Mouse (Mus musculus) testis, adult 2 months (tissue): ENCODE results near the gene Wdr45b. TPM values are rescaled to one million over a fixed set of nuclear protein-coding genes. Genes with fewer than 3 reads are reported as not detected.
"Not testable (repeated sequence)": the region's sequence is repeated elsewhere in the genome, so short reads cannot be mapped to it uniquely, and the experiment has no call there.

ENCODE experiments used
- H3K27ac ChIP-seq: fragments of 200-500 bp; 2 replicates; pipeline ENCODE4 v1.5.1; 2012; ENCODE audit warnings: low read depth, low read length; ENCODE audit not compliant: control insufficient read depth, insufficient read depth
- H3K27me3 ChIP-seq: fragments of 200-500 bp; 2 replicates; pipeline ENCODE4 v1.6.1; 2012; ENCODE audit warnings: mild to moderate bottlenecking, low read length, moderate library complexity; ENCODE audit not compliant: control insufficient read depth, insufficient read depth
- H3K36me3 ChIP-seq: fragments of 200-500 bp; 2 replicates; pipeline ENCODE4 v1.6.1; 2012; ENCODE audit warnings: mild to moderate bottlenecking, low read length; ENCODE audit not compliant: control insufficient read depth, insufficient read depth
- H3K4me1 ChIP-seq: fragments of 200-500 bp; 2 replicates; pipeline ENCODE4 v1.6.1; 2012; ENCODE audit warnings: low read length; ENCODE audit not compliant: control insufficient read depth, insufficient read depth
- H3K4me3 ChIP-seq: fragments of 200-500 bp; 2 replicates; pipeline ENCODE4 v1.5.1; 2012; ENCODE audit warnings: low read depth, mild to moderate bottlenecking, low read length, moderate library complexity, mixed read lengths; ENCODE audit not compliant: control insufficient read depth
- CTCF ChIP-seq: fragments of 200-500 bp; IDR thresholded peaks from 2 replicates; pipeline ENCODE4 v1.5.1; 2012; ENCODE audit warnings: low read depth, mild to moderate bottlenecking, inconsistent platforms, low read length, moderate library complexity; ENCODE audit not compliant: control insufficient read depth, insufficient read depth, insufficient replicate concordance
- POLR2A ChIP-seq: fragments of 200-500 bp; IDR thresholded peaks from 2 replicates; pipeline ENCODE4 v1.6.1; 2012; ENCODE audit warnings: low read depth, mild to moderate bottlenecking, inconsistent platforms, low read length, moderate library complexity; ENCODE audit not compliant: control insufficient read depth
- polyA plus RNA-seq: library from polyadenylated mRNA; depleted of rRNA; stranded (reverse); fragments of >200 nt; gene quantifications from 2 replicates; pipeline ENCODE4 v1.2.3, GENCODE M21; 2012

Gene Wdr45b
- polyA plus RNA-seq, 1 experiment: 27.9 TPM

GRCm38 (mm10) chr11:121326034-121326433, 28.2 kb downstream of the Wdr45b start:
- Histone ChIP-seq H3K27ac (no peak overlapping the region), H3K4me1 (no peaks in the 10 kb centered on the region), H3K36me3 (no peaks in the 10 kb centered on the region; the same call in 1 of the 2 replicates), H3K27me3 (no peaks in the 10 kb centered on the region), H3K4me3 (no peak overlapping the region)
- TF ChIP-seq POLR2A: no peak
- TF ChIP-seq CTCF: no peak

- H3K27ac ChIP-seq, H3K4me3 ChIP-seq, H3K4me1 ChIP-seq, H3K36me3 ChIP-seq, H3K27me3 ChIP-seq: not testable (repeated sequence)
Measured at GRCm38 (mm10) chr11:121307712-121308111, 46.5 kb downstream of the Wdr45b start.

- Histone ChIP-seq H3K4me3 (no peak overlapping the region), H3K36me3 (peaks cover 4% of the 10 kb centered on the region), H3K4me1 (no peaks in the 10 kb centered on the region), H3K27ac (no peak overlapping the region), H3K27me3 (no peaks in the 10 kb centered on the region)
- TF ChIP-seq POLR2A: no peak
- TF ChIP-seq CTCF: no peak
Measured at GRCm38 (mm10) chr11:121306608-121307007, 47.6 kb downstream of the Wdr45b start.

- Histone ChIP-seq H3K27me3 (no peaks in the 10 kb centered on the region), H3K27ac (no peak overlapping the region), H3K36me3 (peaks cover 4% of the 10 kb centered on the region), H3K4me1 (no peaks in the 10 kb centered on the region), H3K4me3 (no peak overlapping the region)
- TF ChIP-seq POLR2A (no peak), CTCF (no peak)
Measured at GRCm38 (mm10) chr11:121305371-121305770, 48.9 kb downstream of the Wdr45b start.

GRCm38 (mm10) chr11:121300265-121300664, 54.0 kb downstream of the Wdr45b start:
- peaks cover 1% of the 10 kb centered on the region for H3K36me3 ChIP-seq
- no peak overlapping the region for H3K4me3 ChIP-seq
- no peak for TF ChIP-seq POLR2A
- TF ChIP-seq CTCF: no peak

GRCm38 (mm10) chr11:121298493-121298892, 55.8 kb downstream of the Wdr45b start:
- peaks cover under 1% of the 10 kb centered on the region for H3K36me3 ChIP-seq
- TF ChIP-seq POLR2A (no peak), CTCF (no peak)

More at GRCm38 (mm10) chr11:121300265-121300664, 54.0 kb downstream of the Wdr45b start:
- H3K27ac ChIP-seq: no peak overlapping the region
- no peaks in the 10 kb centered on the region for H3K27me3 ChIP-seq
- H3K4me1 ChIP-seq: no peaks in the 10 kb centered on the region

GRCm38 (mm10) chr11:121294771-121295170, 59.5 kb downstream of the Wdr45b start:
- Histone ChIP-seq H3K4me1 (no peaks in the 10 kb centered on the region), H3K27ac (no peak overlapping the region), H3K27me3 (no peaks in the 10 kb centered on the region), H3K36me3 (peaks cover 2% of the 10 kb centered on the region), H3K4me3 (no peak overlapping the region)
- TF ChIP-seq CTCF: no peak
- TF ChIP-seq POLR2A: no peak

More at GRCm38 (mm10) chr11:121298493-121298892, 55.8 kb downstream of the Wdr45b start:
- Histone ChIP-seq H3K27me3 (no peaks in the 10 kb centered on the region), H3K4me1 (no peaks in the 10 kb centered on the region), H3K4me3 (no peak overlapping the region), H3K27ac (no peak overlapping the region)

- Histone ChIP-seq H3K4me1 (no peaks in the 10 kb centered on the region), H3K27ac (no peak overlapping the region), H3K4me3 (no peak overlapping the region), H3K36me3 (peaks cover 3% of the 10 kb centered on the region), H3K27me3 (no peaks in the 10 kb centered on the region)
- TF ChIP-seq CTCF: no peak
- no peak for TF ChIP-seq POLR2A
Measured at GRCm38 (mm10) chr11:121289859-121290258, 64.4 kb downstream of the Wdr45b start.
